Mouse (Mus musculus) neutrophil, adult 59 days (primary cell): ENCODE data around the gene Vax2. TPM values are rescaled to one million over a fixed set of nuclear protein-coding genes. Genes with fewer than 3 reads are reported as not detected.

Experiments
- total RNA-seq, 2 experiments: library from RNA; stranded (reverse); gene quantifications; 1 replicate in 1 of 2; 2 replicates in 1 of 2; pipeline ENCODE4 v1.2.4; 2023

The Vax2 gene
- not detected for total RNA-seq

GRCm38 (mm10) chr6:83711067-83711675, at the start of gene Vax2:
Gene Vax2 (plus strand): TSS chr6:83711264.

GRCm38 (mm10) chr6:83677757-83678156, 33.3 kb upstream of the Vax2 start, which contains the start of gene Cd207:
Gene Cd207 (minus strand): TSS chr6:83677857.

GRCm38 (mm10) chr6:83742761-83743160, 31.7 kb downstream of the Vax2 start, which contains the start of gene Atp6v1b1:
Gene Atp6v1b1 (plus strand): TSS chr6:83742990.

DNA sequence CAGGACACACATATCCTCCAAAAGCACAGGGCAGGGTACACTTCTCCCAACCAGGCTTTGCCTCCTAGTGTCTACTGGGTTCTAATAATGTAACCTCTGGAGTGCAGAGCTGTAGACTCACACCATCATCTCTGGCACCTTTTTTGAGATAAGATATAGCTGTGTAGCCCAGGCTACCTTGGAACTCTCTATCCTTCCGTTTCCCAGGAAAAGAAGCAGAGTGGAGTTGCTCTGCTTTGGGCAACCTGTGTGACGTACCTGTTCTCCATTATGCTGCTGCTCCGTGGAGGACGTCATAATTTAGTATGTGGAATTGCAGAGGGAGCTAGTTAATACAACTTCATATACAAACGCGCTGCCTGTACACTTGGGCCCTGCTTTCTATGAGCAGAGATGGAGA, 51.3 kb downstream of the Vax2 start, which contains the start of gene Ankrd53:
Gene Ankrd53 (plus strand): TSS at position 301 of the 400 bp plus-strand sequence.

GRCm38 (mm10) chr6:83775638-83776293, 64.7 kb downstream of the Vax2 start, which contains the start of gene Tex261:
Gene Tex261 (minus strand): TSS chr6:83775813.

Other genes starting within 250 kb of the Vax2 start
- gene Dguok, start 204.3 kb upstream of the Vax2 start, total RNA-seq = 10 to 100 TPM; 15.9 to 20.9 TPM
- not detected for gene Actg2, start 175.0 kb upstream of the Vax2 start, total RNA-seq
- gene Stambp, start 138.5 kb upstream of the Vax2 start, total RNA-seq = 10 to 100 TPM; 20.1 to 23.1 TPM
- not detected for gene Clec4f, start 55.1 kb upstream of the Vax2 start, total RNA-seq
- not detected for gene Cd207, start 33.4 kb upstream of the Vax2 start, total RNA-seq
- gene Atp6v1b1, start 31.7 kb downstream of the Vax2 start, total RNA-seq = not detected
- gene Ankrd53, start 51.4 kb downstream of the Vax2 start, total RNA-seq = not detected
- gene Tex261, start 64.5 kb downstream of the Vax2 start, total RNA-seq = 10 to 100 TPM; 34.4 to 55.5 TPM
- gene Nagk, start 83.7 kb downstream of the Vax2 start, total RNA-seq = 10 to 100 TPM; 16.5 to 20.9 TPM
- 1 to 10 TPM; 5.2 to 5.4 TPM for gene Paip2b, start 120.5 kb downstream of the Vax2 start, total RNA-seq
- gene Zfp638, start 155.8 kb downstream of the Vax2 start, total RNA-seq = 10 to 100 TPM; 84.6 to 88.7 TPM